Mouse (Mus musculus) heart, embryonic 15.5 days (tissue): ENCODE measurements around the gene Mars2. TPM values are rescaled to one million over a fixed set of nuclear protein-coding genes. Genes with fewer than 3 reads are reported as not detected.

Source experiments
- ATAC-seq: fragments of 200-750 bp; cut with Nextera tagmentation; replicated peaks from 2 replicates; pipeline ENCODE4 v1.8.0; 2017; ENCODE audit warnings: low read depth, moderate TSS enrichment; ENCODE audit not compliant: insufficient number of reproducible peaks, insufficient read depth, low FRiP score
- H3K27ac ChIP-seq: fragments of 300-500 bp; sonication (generic); 2 replicates; pipeline ENCODE4 v1.5.1; 2015; ENCODE audit warnings: mild to moderate bottlenecking, inconsistent platforms
- H3K27me3 ChIP-seq: fragments of 300-500 bp; sonication (generic); 2 replicates; pipeline ENCODE4 v1.6.1; 2015; ENCODE audit warnings: inconsistent platforms
- H3K36me3 ChIP-seq: fragments of 300-500 bp; sonication (generic); 2 replicates; pipeline ENCODE4 v1.6.1; 2015; ENCODE audit warnings: mild to moderate bottlenecking, inconsistent platforms
- H3K4me1 ChIP-seq: fragments of 300-500 bp; sonication (generic); replicated peaks from 2 replicates; pipeline ENCODE4 v1.6.1; 2015; ENCODE audit warnings: inconsistent platforms
- H3K4me2 ChIP-seq: fragments of 300-500 bp; sonication (generic); 2 replicates; pipeline ENCODE4 v1.6.1; 2015; ENCODE audit warnings: inconsistent platforms, mild to moderate bottlenecking, moderate library complexity
- H3K4me3 ChIP-seq: fragments of 300-500 bp; sonication (generic); 2 replicates; pipeline ENCODE4 v1.5.1; 2015; ENCODE audit warnings: mild to moderate bottlenecking, inconsistent platforms
- H3K9ac ChIP-seq: fragments of 300-500 bp; sonication (generic); 2 replicates; pipeline ENCODE4 v1.6.1; 2015; ENCODE audit warnings: mild to moderate bottlenecking, inconsistent platforms
- H3K9me3 ChIP-seq: fragments of 300-500 bp; sonication (generic); replicated peaks from 2 replicates; pipeline ENCODE4 v1.6.1; 2016; ENCODE audit warnings: inconsistent platforms
- whole genome bisulfite sequencing: fragments of 180-500 bp; shearing (Covaris S2); methylation state at CpG from one replicate; pipeline ENCODE4 v1.1.7; 2015; ENCODE audit warnings: mixed read lengths; 5-methylcytosine and 5-hydroxymethylcytosine counted together
- polyA plus RNA-seq: library from polyadenylated mRNA; unstranded; fragments of >200 nt; fragmentation: Nextera tagmentation; extraction: Ambion mirVana; gene quantifications from 2 replicates; pipeline ENCODE4 v1.2.1, GENCODE M21; 2015

Mars2 gene
- polyA plus RNA-seq, 1 experiment from 2014 or later: 3.3 TPM

DNA sequence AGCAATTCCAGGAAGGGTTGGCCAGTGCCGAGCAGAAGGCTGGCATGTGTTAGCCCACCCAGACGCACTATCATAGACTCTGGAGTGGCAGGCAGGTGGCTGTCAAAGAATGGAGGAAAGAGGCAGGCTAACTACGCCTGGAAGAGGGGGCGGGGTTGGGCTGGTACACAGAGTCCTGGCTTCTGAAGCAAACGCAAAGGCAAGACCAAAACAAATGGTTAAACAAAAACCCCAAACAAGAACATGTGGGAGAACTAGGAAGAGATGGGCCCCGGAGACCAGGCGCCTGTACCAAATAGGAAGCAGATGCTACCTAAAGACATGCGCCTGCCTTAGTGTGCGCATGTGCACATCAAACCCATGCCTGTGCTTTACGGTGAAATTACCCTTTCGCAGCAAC is 12.9 kb upstream of the Mars2 start:
- H3K36me3 ChIP-seq: no peaks in the 10 kb centered on the region
- H3K4me2 ChIP-seq: peak overlapping the region; percentile 61
- WGBS: 77% methylated on average over 11 of the region's 11 CpGs
- H3K9ac ChIP-seq: no peak overlapping the region
- no peak for ATAC-seq
- H3K27me3 ChIP-seq: no peaks in the 10 kb centered on the region
- no peaks in the 10 kb centered on the region for H3K9me3 ChIP-seq
- H3K27ac ChIP-seq: no peak overlapping the region
- H3K4me3 ChIP-seq: 0 out of 2 replicates have a peak overlapping the region, but pooled peaks have one; percentile 56
- H3K4me1 ChIP-seq: peaks cover 31% of the 10 kb centered on the region

DNA sequence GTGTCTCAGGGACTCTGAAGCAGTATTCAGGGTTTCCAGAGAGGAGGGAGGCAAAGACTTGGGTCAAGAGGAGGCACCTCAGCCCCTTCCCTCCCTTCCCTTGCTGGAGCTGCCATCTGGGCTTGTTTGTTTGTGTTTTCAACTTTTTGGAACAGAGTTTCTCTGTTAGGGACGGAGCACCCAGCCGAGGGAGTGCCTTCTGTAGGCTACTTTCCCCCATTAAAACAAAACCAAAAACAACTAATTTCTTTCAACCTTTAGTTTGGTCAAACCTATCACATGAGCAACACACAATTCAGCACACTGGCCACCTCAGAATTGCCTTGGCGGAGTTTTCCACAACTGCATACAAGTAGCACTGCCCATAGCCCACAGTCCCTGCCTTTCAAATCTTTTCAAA is 11.6 kb upstream of the Mars2 start:
- Histone ChIP-seq H3K27ac (0 out of 2 replicates have a peak overlapping the region, but pooled peaks have one; percentile 6), H3K4me2 (peak overlapping the region; percentile 61), H3K4me3 (peak overlapping the region; percentile 56), H3K4me1 (peaks cover 29% of the 10 kb centered on the region), H3K9ac (peak overlapping the region; percentile 52), H3K36me3 (no peaks in the 10 kb centered on the region), H3K27me3 (no peaks in the 10 kb centered on the region), H3K9me3 (no peaks in the 10 kb centered on the region)
- 52% methylated on average over 3 of the region's 3 CpGs for WGBS
- no peak for ATAC-seq

DNA sequence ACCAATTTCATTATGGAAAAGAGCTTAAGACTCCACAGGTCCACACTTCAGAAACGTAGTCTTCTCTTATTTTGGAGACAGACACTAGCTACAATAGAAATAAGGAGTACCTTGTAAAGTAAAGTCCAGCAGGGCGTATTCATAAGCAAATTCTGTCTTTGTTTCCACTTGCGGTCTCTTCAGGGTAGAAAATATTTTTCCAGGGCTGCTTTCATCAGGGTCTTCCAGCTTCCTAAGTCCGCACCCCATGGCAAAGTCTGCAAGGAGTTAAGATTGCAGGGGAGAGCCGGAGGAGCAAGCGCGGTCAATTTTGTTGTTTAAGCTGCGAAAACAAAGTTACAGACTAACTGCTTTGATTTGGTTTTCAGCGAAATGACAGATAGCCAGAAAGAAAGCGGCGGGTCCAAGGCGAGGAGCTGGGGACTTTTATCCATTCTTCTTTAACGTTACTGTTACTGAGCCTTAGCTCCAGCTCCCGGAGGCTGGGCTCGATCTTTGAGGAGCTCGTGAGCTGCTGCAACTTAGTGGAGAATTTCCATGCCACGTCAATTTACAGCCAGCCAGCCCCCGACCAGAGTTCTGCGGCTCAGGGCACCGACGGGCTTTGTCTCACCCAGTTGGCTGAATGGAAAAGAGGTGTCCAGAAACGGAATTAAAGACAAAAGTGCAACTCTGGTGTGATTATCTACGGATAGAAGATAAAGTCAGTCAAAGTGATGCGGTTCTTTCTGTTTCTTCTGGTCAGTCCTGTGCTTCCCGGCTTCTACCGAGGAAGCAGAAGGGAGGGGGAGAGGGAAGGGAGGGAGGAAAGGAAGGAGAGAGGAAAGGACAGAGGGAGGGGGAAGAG is 10.7 kb upstream of the Mars2 start, which contains the start of gene Rftn2:
Rftn2 (minus strand) TSS at position 772 of the 847 bp plus-strand sequence.
- H3K27ac ChIP-seq: peak within 1 kb of the TSS; percentile 77
- 3% methylated on average over 26 of the region's 26 CpGs for WGBS
- H3K4me1 ChIP-seq: peaks cover 20% of the 10 kb centered on the region
- H3K4me3 ChIP-seq: peak within 1 kb of the TSS; percentile 56
- H3K36me3 ChIP-seq: no peaks in the 10 kb centered on the region
- ATAC-seq: 0 out of 2 replicates have a peak, but pooled peaks have one; percentile 53
- H3K27me3 ChIP-seq: no peaks in the 10 kb centered on the region
- H3K4me2 ChIP-seq: peak within 1 kb of the TSS; percentile 61
- H3K9me3 ChIP-seq: no peaks in the 10 kb centered on the region
- H3K9ac ChIP-seq: peak within 1 kb of the TSS; percentile 52

DNA sequence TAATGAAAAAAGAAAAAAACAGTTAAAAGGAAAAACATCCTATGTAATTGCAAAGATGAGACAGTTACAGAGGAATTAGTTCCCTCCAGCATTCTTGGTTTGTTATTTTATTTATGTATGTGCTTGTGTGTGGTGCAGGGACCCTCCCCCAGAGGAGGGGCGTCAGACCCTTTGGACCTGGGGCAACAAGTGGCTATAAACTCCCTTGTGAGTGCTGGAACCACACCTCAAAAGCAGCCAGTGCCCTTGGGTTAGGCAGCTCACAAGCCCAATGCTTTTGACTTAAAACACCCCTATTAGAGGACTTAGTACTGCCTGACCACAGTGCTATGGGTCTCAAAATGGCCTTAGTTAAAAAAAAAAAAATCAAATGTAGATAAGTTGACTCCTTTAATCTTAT is 9.6 kb upstream of the Mars2 start:
- Histone ChIP-seq H3K9ac (no peak overlapping the region), H3K4me2 (no peak overlapping the region), H3K27me3 (no peaks in the 10 kb centered on the region), H3K4me3 (no peak overlapping the region), H3K27ac (no peak overlapping the region), H3K9me3 (no peaks in the 10 kb centered on the region), H3K36me3 (no peaks in the 10 kb centered on the region), H3K4me1 (peaks cover 11% of the 10 kb centered on the region)
- 44% methylated on average over 1 of the region's 1 CpGs for WGBS
- ATAC-seq: no peak

DNA sequence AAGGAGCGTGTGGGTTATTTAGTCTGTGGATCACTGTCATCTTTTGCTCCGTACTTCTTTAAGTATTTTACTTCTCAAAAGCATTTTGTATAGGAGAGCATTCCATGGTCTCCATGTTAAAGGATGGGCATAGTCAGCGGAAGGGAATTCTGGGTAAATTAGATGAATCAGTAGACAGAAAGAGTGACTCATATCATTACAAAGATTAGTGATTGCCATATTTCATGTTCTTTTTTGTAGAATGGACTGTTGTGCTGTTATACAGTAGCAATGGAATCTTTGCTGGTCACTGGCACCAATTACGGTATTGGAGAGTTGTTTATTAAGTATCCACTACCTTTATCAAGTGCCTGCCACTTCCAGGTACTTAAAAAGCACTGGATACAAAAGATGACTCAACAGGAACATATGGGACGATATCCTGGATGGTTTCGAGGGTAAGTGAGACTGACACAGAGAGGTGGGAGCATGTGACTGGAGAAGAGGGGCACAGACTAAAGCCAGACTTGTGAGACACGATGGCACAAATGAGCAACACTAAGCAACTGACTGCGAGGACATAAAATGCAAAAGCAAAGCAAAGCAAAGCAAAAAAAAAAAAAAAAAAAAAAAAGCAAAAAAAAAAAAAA is 8.6 kb upstream of the Mars2 start:
- no peak for ATAC-seq
- H3K9ac ChIP-seq: no peak overlapping the region
- H3K27ac ChIP-seq: no peak overlapping the region
- no peak overlapping the region for H3K4me2 ChIP-seq
- 71% methylated on average over 8 of the region's 8 CpGs for WGBS
- H3K4me3 ChIP-seq: no peak overlapping the region
- H3K4me1 ChIP-seq: peaks cover 6% of the 10 kb centered on the region
- H3K9me3 ChIP-seq: no peaks in the 10 kb centered on the region
- H3K27me3 ChIP-seq: no peaks in the 10 kb centered on the region
- no peaks in the 10 kb centered on the region for H3K36me3 ChIP-seq

DNA sequence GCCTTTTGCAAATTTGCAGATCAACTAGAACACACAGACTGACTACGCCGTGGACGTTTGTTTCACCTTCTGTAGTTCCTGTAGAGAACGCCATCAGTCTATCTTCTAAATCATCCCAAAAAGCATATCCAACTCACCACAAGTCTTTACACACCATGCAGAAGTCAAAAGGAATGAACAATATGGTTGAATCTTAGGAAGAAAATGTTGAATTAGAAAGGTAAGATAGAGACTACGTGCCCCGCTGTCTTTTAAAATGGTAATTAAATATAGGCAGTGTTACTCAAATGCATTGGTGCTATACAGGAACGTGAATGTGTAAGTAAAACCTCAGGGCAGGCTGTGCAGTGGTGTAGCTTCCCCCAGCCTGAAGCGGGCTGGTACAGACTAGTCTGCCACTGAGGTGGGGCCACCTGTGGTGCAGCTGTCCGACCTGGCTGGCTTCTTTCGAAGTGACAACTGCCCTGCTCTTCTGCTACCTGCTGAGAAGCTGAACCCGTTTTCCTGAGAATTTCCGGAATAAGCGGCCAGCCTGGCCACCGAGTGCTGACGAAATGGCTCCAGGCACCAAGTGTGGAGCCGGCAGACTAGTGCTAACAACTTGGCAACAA is 2.0 kb upstream of the Mars2 start:
- Histone ChIP-seq H3K4me1 (peaks cover 20% of the 10 kb centered on the region), H3K4me2 (no peak overlapping the region), H3K4me3 (no peak overlapping the region), H3K9ac (no peak overlapping the region), H3K27ac (no peak overlapping the region), H3K27me3 (no peaks in the 10 kb centered on the region), H3K9me3 (no peaks in the 10 kb centered on the region), H3K36me3 (no peaks in the 10 kb centered on the region)
- WGBS: 55% methylated on average over 16 of the region's 16 CpGs
- ATAC-seq: no peak

DNA sequence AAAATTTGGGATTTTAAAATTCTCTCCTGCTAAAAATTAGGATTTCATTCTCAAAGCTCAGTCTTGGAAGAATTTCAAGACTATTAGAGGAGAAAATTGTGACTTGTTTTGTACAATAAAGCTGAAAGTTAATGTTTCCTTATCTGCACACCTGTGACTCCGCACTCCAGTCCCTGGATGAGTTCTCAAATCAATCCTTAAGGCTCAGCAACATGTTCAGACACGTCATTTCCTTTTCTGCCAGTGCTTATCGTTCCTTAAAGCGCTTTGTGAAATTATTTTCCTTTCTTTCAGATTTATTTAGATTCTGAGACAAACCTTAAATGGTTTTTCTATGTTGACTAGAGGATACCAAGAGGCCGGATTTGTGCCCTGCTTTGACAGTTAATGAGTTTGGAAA is 490 bp upstream of the Mars2 start:
- Histone ChIP-seq H3K4me3 (peak overlapping the region; percentile 82), H3K4me1 (peaks cover 26% of the 10 kb centered on the region), H3K36me3 (no peaks in the 10 kb centered on the region), H3K4me2 (peak overlapping the region; percentile 83), H3K9ac (peak overlapping the region; percentile 49), H3K9me3 (no peaks in the 10 kb centered on the region), H3K27me3 (no peaks in the 10 kb centered on the region), H3K27ac (no peak overlapping the region)
- 34% methylated on average over 5 of the region's 5 CpGs for WGBS
- ATAC-seq: no peak

DNA sequence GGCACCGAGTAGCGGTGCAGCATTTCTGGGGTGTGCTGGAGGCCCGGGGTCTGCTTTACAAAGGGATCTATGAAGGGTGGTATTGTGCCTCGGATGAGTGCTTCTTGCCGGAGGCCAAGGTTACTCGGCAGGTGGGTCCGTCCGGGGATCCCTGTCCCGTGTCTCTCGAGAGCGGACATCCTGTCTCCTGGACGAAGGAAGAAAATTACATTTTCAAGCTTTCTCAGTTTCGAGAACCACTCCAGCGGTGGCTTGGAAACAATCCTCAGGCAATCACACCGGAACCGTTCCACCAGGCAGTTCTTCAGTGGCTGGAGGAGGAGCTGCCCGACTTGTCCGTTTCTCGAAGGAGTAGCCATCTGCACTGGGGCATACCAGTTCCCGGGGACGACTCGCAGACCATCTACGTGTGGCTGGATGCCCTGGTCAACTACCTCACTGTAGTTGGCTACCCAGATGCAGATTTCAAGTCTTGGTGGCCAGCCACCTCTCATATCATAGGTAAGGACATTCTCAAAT is 725 bp downstream of the Mars2 start:
- Histone ChIP-seq H3K9me3 (no peaks in the 10 kb centered on the region), H3K27me3 (no peaks in the 10 kb centered on the region), H3K27ac (peak overlapping the region; percentile 77), H3K4me3 (peak overlapping the region; percentile 82), H3K4me1 (peaks cover 26% of the 10 kb centered on the region), H3K36me3 (no peaks in the 10 kb centered on the region), H3K4me2 (peak overlapping the region; percentile 83), H3K9ac (peak overlapping the region; percentile 76)
- no peak for ATAC-seq
- WGBS: under 1% methylated on average over 23 of the region's 23 CpGs

DNA sequence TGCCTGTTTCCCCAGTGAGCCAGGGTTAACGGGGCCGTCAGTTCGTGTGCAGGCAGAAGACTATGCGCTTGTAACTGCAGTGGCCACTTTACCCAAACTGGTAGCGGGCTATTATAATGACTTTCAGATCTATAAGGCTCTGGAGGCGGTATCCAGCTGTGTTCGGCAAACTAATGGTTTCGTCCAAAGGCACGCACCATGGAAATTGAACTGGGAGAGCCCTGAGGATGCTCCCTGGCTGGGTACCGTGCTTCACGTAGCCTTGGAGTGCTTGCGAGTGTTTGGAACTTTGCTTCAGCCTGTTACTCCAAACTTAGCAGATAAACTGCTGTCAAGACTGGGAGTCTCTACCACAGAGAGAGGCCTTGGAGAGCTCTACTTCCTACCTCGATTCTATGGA is 1.5 kb downstream of the Mars2 start:
- WGBS: 34% methylated on average over 13 of the region's 13 CpGs
- H3K9me3 ChIP-seq: no peaks in the 10 kb centered on the region
- no peaks in the 10 kb centered on the region for H3K27me3 ChIP-seq
- peak overlapping the region; percentile 83 for H3K4me2 ChIP-seq
- no peak overlapping the region for H3K27ac ChIP-seq
- peaks cover 26% of the 10 kb centered on the region for H3K4me1 ChIP-seq
- H3K4me3 ChIP-seq: peak overlapping the region; percentile 82
- H3K36me3 ChIP-seq: no peaks in the 10 kb centered on the region
- ATAC-seq: no peak
- H3K9ac ChIP-seq: peak overlapping the region; percentile 76

DNA sequence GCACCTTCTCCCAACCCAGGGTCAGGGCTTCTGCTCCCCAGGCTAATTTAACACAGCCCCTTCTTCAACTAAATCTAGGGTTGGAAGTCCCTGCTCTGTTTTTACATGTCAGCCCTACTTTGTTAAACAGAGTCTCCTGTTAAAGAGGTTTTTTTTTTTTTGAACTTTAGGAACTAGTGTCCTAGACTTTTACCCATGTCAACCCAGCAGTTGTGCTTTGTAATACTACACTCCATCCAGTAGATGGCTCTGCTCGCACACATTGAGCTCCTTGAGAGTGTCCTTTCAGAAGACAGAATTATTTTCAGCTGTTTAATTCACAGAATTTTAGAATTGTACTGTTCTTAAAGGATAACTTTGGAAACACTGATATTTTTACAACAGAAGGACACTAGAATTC is 2.3 kb downstream of the Mars2 start:
- peak overlapping the region; percentile 83 for H3K4me2 ChIP-seq
- H3K9ac ChIP-seq: peak overlapping the region; percentile 76; the same call in 1 of the 2 replicates
- H3K27me3 ChIP-seq: no peaks in the 10 kb centered on the region
- H3K9me3 ChIP-seq: no peaks in the 10 kb centered on the region
- no peak for ATAC-seq
- H3K27ac ChIP-seq: no peak overlapping the region
- WGBS: 0% methylated on average over 1 of the region's 1 CpGs
- peak overlapping the region; percentile 82 for H3K4me3 ChIP-seq
- H3K36me3 ChIP-seq: no peaks in the 10 kb centered on the region
- peaks cover 26% of the 10 kb centered on the region for H3K4me1 ChIP-seq

DNA sequence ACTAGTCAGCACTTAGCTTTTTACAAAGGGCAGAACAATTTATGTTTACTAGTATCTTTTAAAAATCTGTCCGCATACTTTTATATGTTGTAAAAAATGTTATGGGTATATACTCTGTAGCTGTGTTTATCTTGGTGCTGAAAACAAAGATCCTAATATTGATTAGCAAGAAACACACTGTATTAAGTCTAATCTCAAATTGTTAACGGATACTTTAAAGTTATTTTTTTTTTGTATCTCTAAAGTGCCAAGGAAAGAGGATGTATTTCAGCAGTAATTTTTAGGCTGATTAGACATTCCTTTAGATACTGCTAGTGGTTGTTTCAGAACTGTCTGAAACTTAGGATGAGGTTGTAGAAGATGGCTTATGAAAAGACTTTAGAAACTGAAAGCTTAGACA is 9.4 kb downstream of the Mars2 start:
- H3K4me3 ChIP-seq: no peak overlapping the region
- no peaks in the 10 kb centered on the region for H3K36me3 ChIP-seq
- H3K9ac ChIP-seq: no peak overlapping the region
- H3K4me2 ChIP-seq: no peak overlapping the region
- WGBS: 80% methylated on average over 2 of the region's 2 CpGs
- ATAC-seq: no peak
- H3K9me3 ChIP-seq: no peaks in the 10 kb centered on the region
- no peaks in the 10 kb centered on the region for H3K27me3 ChIP-seq
- no peaks in the 10 kb centered on the region for H3K4me1 ChIP-seq
- no peak overlapping the region for H3K27ac ChIP-seq
